8 mouse cellular contexts compared by ENCODE assay signal in the genomic region with DNA sequence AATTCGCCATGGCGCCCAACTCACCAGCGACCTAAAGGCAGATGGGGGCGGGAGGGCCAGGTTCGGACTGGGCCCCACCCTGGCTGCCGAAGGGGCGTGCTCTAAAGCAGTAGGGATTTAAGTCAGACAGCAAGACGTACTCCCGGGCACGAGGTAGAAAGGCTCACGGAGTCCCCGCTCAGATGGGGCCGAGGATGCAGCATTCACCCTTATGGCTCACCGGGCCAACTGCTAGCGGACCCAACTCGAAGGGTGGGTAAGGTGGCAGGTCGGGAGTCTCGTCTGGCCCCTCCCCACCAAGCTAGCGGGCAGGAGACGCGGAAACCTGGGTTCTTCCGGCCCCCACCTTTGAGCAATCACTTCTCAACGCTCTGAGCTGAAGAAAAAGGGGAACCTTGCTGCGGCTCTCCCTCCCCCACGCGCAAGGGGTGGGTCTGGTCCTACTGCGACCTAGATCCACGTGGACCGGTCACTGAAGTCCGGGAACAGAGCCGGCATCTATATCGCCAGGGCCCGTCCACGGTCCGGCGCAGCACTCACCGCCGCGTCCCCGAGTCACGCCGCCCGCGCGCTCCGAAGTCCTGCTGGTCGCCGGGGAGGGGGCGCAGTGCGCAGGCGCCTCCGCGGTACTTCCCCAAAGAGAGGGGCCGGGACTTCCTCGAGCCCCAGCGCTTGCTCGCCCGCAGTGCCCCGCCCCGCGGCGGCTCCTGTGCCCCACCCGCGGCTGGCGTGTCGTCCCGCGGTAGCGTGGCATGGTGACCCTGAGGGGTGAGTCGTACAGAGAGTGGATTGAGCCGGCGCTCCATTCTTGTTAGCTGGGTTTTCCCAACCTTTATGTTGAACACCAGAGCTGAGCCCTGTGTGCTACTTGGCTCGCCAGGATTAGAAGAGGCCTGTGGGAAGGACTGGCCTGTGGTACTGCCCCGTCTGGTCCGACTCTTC. TPM values are rescaled to one million over a fixed set of nuclear protein-coding genes. Genes with fewer than 3 reads are reported as not detected.
A peak's percentile ranks its signal among the peaks of the same experiment; 100 is the strongest.
DNase-seq lines count a peak whose midpoint lies in the region; ATAC-seq and TF ChIP-seq lines count a peak whose summit lies in the region.

A gene (minus strand): TSS at position 639 of the 942 bp plus-strand sequence.

- H3K4me1 ChIP-seq in cortical plate, adult 2 months (ENCODE audit: control insufficient read depth, insufficient read depth, low read length) = peaks cover 2% of the 10 kb centered on the region; the same call in 1 of the 2 replicates

- peak; percentile 81 for DNase-seq in ZHBTc4 (ENCODE audit: low read depth, low spot score)
- DNase-seq in gastrocnemius, postnatal 10 days = peak; percentile 77
- peak; percentile 92 for DNase-seq in induced T-regulatory cell, adult 2 months (ENCODE audit: low read depth)
- peak; percentile 66 to 81 for DNase-seq in left cerebral cortex, postnatal 14 days (ENCODE audit: low spot score in 2 of 2)
- peak; percentile 64 to 70 for DNase-seq in right cerebral cortex, postnatal 36 days (ENCODE audit: low spot score in 2 of 2)
- no peak for DNase-seq in c-Kit-positive CD71-positive TER-119-positive erythroid progenitor cells, embryonic 14.5 days (ENCODE audit: low spot score)

- intact Hi-C loops in left cerebral cortex, postnatal 14 days (cut with DNase I) = no loop called here

- ATAC-seq in megakaryocyte-erythroid progenitor cell, adult 5-6 weeks (replicated peaks; ENCODE audit: low FRiP score, low TSS enrichment, poor library complexity, severe bottlenecking) = peak; percentile 62

- peak within 1 kb of the TSS; percentile 20 for H3K27ac ChIP-seq in cortical plate, adult 2 months (ENCODE audit: insufficient read depth, low read length)

- peak within 1 kb of the TSS; percentile 93 for H3K4me3 ChIP-seq in cortical plate, adult 2 months (ENCODE audit: insufficient read depth, low read length)

- peak; percentile 58; the same call in 1 of the 2 replicates for TF ChIP-seq POLR2A in cortical plate, adult 2 months (IDR thresholded peaks at IDR 0.05; ENCODE audit: extremely low read depth, insufficient read depth, low read length)

- no peak for TF ChIP-seq CTCF in cortical plate, adult 2 months (IDR thresholded peaks at IDR 0.05; ENCODE audit: extremely low read depth, insufficient read depth, low read length)

RNA-seq across cellular contexts. Expression of the gene that starts here (rescaled TPM):
- polyA plus RNA-seq in cortical plate, adult 2 months (2012; rRNA removed) = 55.4 and 57.0 TPM in 2 replicates
- 1 to 10 TPM; 7.5 to 9.6 TPM for total RNA-seq in gastrocnemius, postnatal 10 days (2021)
- 10 to 100 TPM; 39.6 to 42.3 TPM for total RNA-seq in left cerebral cortex, postnatal 14 days (2021)
- 55.6 and 78.0 TPM in 2 replicates for total RNA-seq in megakaryocyte-erythroid progenitor cell, adult 5-6 weeks (2014; fragmentation: Nextera tagmentation)
- 20.5 and 23.7 TPM in 2 replicates for total RNA-seq in megakaryocyte-erythroid progenitor cell, adult 5-6 weeks (2017)
